Mouse (Mus musculus) adipocyte (in vitro differentiated cells): ENCODE results near the gene Ros1.

Experiments
- DNase-seq: peaks from one replicate; pipeline ENCODE4 v3.0.0-alpha.2; 2016; ENCODE audit warnings: low spot score

Gene Ros1

DNA sequence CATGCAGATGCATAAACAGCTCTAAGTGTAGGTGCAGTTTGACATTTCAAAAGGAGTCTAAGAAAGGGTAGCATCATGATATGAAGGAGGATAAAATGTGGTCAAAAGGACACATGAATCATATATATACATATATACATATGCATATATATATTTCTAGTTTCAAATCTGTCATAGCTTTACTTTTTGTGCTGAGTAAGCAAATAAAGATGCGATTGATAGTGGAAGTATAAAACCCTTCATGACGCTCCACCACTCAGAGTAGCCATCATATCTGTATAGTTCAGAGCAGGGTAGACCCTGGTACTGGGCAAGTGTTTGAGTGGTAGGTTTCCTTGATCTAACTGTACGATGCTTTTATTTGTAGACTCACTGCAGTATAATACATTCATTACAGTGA, 35.3 kb downstream of the Ros1 start:
- no peak for DNase-seq

DNA sequence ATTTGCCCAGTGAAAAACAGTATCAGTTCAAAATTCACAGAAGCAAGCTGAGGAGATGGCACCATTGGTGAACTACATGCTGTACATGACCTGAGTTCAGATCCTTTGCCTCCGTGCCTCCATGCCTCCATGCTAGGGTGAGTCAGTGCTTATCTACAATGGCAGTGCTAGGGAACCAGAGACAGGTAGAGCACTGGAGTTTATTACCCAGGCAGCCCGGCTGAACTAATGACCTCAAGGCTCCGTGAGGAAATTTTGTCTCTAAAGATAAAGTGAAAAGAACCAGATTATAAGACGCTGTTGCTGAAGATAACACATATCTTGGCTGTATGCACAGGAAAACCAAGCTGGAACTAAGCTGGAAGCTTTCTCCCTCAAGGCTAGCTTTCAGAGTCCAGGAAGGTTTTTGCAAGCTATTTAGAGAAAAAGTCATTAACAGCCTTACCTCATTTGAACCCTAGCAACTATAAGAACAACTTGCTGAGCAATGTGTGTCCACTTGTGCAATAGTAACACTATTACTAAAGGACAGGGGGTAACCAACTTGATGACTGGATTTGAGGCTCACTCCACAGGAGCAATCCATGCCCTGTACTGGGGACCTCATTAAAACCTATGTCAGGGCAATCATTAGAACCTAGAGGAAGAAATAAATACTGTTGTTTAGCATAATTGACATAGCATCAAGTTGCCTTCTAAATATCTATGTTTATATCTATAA, 61.5 kb downstream of the Ros1 start:
- DNase-seq = no peak

DNA sequence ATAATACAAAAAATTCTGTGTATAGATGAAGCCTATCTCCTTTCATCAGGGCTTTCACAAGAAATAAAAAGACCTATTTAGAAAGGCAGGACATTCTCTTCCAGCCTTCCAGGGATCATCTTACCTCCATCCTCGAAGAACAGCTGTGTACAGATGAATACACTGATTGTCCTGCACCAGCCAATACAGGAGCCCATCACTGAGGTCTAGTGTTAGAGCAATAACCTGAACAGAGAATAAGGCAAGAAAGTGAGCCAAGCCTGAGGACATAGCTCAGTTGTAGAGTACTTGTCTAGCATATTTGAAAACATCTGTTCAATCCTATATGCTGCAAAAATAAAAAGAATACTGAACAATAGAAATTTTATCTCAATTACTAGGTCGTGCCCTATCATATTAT, 64.3 kb downstream of the Ros1 start:
- DNase-seq = no peak

DNA sequence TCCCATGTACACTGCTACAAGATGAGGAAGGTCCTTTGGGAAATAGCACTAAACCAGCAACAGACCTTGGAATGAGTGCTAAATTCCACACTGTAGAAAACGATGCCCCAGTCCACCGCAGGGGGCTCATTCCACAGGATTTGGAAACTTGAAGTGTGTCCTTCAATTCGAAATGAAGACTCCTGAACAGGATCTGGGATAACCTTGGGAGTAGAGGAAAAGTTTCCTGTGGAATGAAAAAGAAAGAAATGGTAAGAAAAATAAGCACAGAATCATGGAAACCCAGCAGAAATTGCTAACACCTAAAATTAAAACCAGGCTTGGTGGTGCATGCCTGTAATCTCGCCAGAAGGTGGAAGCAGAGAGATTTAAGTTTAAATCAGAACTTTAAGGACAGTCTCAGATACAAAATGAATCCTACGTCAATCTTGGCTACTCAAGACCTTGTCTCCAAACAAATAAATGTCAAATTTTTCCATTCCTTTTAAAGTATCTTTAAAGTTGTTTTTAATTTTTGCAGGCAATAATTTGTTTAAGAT, 66.1 kb downstream of the Ros1 start:
- DNase-seq = no peak

DNA sequence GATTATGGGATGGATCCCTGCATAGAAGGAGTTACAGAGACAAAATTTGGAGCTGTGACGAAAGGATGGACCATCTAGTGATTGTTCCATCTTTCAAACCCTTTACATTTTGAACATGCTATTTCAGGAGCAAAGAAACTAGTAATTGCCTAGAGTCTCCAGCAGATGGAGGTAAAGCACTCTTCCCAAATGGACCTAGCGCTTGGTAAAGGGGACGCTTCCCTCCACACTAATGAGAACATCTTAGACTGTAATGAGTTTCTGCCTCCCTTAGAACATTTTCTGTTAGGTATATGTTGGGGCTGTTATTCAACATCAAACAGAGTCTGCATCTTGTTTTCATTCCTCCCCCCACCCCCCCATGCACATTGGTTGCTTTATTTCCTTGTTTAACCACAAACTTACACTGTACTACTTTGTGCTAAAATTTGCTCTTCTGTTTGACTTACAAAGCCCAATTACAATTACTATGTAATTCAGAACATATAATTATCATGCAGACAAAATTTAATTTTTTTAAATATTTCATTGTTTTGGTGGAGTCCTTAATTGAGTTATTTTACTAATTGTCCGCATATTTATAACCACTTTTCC, 88.8 kb downstream of the Ros1 start:
- DNase-seq = peak; percentile 51

DNA sequence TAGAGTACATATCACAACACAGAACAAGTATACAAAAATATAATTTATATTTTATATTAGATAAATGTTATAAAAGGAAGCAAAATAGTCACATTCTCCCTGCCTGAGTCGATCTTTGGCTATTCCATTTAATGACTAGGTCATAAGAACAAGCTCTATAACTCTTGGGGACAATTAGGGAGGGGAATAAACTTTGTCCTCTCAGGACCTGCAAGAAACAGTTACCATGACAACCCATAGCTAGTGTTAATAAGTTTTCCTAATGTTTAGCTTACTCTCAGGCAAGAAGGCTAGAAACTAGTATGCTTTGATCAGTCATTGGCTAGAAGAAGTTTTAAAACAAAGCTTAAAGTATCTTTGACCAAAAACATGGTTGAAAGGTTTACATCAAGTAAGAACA, 93.8 kb downstream of the Ros1 start:
- DNase-seq = no peak

DNA sequence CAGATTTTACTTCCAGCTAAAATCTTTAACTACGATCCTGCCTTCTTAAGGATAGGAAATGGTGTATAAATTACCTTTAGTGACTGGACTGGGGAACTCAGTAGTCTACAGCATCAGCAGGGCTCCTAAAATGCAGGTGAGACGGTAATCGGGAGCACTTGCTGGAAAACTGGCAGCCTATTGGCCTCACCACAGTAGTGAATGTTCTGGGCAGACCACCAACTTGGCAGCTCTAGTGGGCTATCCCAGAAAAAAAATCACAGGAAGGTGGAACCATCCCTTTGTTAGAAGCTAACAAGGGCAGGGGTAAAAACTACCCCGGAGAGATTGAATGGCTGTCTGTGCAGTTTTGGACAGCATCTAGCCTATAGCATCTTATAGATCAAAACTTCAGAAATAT, 102.9 kb downstream of the Ros1 start:
- DNase-seq = no peak

DNA sequence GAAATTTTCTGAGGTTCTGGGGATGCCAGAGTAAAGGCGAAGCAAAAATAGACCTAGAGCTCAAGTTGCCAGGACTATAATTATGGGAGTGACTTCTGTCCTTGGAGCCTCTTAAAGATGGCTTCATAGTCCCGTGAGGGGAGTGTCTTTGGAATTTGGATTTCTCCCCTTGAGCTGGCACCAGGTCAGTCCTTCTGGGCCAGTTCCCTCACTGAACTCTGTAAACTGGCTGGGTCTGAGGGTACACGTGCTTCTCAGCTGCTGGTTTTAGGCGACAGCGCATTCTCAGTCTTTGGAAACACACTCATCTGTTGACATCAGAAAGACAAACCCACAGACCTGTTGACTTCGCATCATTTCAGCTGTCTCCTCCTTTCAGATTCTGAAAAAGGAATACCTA, 108.4 kb downstream of the Ros1 start:
- no peak for DNase-seq

DNA sequence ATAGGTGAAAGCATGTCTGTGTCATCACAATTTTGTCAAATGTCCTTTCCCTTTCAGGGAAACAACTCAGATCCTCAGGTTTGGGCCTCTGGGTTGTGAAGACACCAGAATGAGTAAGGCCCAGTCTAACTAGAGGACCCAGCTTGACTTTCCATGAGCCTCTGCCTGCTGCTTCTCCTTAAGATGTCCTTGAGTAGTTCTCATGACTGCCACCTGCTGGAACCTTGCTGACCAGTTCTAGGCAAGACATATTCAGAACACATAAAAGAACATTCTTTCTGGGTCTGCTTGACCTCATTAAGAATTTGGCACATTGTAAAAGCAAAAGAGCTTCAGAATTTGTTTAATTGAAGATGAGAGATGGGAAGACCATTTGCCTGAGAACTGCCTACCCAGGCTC, 122.6 kb downstream of the Ros1 start:
- peak; percentile 73 for DNase-seq

DNA sequence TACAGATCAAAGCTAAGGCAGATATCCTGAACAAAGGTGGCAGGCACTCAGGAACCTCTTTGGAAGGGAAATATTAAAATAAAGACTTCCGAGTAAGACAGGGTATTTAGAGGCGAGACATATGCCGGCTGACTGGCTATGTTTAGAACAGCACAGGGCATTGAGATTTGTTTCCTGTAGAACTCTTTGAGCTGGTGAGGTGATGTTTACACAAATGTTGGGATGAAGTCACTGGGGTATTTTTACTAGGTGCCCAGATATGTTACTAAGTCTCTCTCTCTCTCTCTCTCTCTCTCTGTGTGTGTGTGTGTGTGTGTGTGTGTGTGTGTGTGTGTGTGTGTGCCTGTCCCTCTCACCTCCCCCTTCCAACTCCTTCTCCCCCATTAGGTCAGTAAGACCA, 146.8 kb downstream of the Ros1 start:
- no peak for DNase-seq

DNA sequence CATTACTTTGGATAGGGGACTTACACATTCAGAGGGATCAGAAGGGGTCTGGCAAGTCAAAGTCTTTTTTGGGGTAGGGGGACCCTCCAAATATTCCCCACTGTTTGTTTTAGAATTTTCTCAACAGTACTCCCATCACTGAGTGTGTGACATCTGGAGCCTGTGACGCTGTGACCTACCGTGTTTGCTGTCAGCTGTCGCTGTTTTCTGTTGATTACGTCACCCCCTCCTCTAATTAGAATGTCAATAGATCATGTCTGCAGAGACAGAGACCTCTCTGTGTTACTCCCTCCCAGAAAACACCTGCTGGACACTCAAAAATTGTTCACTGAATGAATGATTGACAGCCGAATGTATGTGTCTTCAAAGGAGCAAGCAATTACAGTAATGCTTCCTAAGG, 152.0 kb downstream of the Ros1 start:
- DNase-seq = no peak

DNA sequence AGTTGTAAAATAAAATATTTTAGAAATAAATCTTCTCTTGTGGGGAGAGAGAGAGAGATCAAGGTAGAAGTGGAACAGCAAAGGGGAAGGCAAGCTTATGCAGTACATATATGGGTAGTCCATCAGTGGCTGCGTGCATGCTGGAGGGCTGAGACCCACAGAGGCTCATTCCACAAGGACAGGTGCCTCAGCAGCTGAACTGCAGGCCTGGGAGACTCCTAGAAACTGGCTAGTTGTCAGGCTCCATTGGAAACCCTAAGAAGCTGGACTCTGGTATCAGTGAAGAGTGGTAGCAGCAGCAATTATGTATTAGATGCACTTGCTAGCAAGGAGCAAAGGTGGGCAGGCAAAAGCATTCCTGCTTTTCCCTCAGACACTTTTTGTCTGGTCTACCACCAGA, 155.7 kb downstream of the Ros1 start:
- no peak for DNase-seq

DNA sequence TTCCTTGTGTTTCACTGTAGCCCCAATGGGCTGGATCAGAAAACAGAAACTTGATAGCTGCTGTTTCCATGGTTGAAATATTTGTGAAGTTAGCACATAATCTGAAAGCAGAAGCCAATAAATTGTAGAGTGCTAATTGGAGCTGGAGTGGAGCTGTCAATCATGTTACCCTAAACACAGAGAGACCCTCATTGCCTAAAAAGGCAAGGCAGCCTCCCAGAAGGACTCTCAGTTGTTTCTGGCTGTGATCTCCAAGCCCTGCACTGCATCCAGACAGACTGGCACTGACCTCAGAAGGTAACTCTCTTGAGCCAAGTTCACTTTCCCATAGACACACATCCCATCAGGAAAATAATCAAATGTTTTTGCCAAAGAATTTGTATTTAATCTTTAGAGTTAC, 161.3 kb downstream of the Ros1 start:
- no peak for DNase-seq

DNA sequence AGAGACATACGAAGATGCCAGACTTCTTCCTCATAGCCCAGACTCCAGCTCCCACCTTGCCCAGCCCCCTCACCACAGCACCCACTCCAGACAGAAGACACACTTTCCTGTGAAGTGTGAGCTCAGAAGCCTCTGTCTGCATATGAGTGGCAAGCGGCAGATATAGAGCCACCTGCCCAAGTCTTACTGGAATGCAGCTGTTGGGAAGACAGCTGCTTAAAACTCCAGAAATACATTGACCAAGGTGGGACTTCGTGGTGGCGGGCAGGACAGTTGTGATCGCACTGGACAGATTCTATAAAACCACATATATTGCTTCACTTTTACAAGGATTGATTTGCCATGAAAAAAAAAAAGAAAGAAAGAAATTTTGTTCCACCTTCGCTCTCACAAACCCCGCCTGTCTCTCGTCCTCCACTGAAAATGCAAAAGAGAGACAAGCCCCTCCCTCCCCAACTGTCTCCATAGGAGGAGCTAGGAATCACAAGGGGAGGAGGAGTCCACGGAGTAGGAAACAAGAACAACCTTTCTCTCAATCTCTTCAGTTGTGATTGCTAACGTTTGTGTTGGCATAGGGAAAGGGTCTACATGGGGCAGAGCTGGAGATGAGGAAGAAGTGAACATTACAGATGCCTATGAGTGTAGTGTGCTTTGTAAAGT, 165.5 kb downstream of the Ros1 start:
- DNase-seq = no peak

DNA sequence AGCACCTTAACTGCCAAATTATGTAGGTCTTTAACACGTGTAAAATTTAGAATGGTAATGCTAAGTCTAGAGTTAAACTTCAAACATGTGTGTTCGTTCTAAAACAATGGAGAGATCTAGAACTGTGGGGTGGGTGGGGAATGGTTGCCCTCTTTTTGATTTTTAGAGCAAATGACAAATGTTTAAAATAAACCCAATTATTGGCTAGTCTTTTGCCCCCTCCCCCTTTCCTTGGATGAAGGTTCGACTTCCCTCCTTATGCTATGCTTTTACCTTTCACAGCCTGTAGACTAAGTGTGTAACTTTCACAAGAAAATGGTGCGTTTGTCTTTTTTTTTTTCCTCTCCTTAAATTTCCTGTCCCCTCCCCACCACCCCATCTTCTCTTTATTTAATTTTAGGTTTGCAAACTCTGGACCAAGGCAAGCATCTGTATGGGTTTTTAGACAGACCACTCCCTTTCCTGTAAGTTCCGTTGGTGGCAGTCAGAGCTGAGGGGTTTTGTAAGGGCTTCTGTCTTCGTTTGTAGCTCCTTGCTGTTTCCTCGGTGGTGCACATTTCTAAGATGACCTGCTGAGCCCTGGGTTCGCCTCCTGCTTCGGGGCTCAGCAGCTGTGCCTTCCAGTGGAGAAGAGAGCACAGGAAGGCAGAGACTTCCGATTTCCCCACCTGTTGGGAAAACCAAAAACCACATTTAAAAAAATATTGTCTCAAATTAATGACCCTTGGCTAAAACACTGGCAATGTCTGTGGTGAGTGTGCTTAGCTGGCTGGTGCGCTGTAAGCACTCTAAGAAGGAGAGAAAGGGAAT, 166.3 kb downstream of the Ros1 start:
- DNase-seq = no peak

DNA sequence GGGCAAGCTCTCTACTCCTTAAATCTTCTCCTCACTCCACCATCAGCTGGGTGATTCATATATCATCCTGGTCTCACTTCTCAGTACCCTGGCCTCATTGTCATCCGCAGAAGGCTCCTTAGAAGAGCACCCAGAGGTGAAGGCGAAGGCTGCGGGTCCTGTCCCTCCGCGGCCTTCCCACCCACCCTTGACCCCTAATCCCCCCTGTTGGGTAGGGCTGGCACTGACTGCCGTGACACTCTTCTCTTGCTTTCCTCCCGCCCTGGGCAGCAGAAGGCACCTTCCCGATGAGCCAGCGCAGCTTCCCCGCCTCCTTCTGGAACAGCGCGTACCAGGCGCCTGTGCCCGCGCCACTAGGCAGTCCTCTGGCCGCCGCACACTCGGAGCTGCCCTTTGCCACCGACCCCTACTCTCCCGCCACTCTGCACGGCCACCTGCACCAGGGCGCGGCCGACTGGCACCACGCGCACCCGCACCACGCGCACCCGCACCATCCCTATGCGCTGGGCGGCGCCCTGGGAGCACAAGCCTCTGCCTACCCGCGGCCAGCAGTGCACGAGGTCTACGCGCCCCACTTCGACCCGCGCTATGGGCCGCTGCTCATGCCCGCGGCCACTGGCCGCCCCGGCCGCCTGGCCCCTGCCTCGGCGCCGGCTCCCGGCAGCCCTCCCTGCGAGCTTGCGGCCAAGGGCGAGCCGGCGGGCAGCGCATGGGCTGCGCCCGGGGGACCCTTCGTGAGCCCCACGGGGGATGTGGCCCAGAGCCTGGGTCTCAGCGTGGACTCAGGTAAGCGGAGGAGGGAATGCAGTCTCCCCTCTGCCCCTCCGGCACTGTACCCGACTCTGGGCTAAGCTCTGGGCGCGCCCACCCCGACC, 167.6 kb downstream of the Ros1 start:
- DNase-seq = no peak

DNA sequence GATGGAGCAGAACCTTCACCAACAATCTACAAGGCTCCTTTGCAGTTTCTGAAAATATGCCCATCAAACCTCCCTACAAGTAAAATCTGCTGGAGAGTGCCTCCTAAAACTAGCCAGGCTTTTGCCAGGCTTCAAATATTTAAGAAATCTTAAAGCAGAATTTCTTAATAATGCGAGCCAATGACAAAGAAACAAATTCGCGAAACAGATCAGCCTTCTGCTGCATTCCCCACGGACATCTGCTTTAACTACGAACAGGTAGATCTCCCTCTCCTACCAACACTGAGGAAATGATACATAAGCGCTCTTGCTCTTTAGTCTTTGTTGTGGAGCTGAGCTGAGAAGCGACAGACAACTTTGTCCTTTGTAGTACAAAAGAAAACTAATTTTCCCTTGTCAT, 169.2 kb downstream of the Ros1 start:
- no peak for DNase-seq

DNA sequence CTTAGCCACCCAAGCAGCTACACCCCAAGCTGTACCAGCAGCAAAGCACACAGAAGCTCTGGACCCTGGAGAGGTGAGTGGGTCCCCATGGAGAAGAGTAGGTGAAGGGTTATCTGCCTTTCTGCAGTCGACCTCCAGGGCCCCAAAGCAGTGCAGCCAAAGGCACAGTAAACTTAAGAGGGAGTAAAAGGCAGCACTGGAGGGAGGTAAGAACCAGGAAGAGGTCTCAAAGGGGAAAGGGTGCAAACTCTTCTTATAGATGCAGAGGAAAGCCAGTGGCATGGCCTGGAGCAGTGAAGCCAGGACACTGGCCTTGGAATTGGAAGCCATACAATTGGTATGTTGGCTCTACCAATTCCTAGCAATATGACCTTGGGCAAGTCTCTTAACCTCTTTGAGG, 169.8 kb downstream of the Ros1 start:
- no peak for DNase-seq

DNA sequence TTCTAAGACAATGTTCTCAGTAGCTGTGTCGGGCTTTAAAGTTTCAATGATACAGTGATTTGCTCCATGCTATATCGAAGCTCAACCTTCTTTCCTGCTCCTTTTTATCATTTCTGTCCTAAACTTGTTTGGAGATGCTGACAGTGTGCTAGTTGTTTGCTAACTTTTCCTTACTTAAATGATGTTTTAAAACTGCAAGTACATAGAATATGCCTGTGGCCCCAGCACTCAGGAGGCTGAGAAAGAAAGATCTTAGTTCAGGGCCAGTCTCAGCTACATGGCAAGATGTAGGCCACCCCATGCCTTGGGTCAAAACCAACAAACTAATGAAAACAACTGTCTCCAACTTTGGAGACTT, 171.0 kb downstream of the Ros1 start:
- no peak for DNase-seq

DNA sequence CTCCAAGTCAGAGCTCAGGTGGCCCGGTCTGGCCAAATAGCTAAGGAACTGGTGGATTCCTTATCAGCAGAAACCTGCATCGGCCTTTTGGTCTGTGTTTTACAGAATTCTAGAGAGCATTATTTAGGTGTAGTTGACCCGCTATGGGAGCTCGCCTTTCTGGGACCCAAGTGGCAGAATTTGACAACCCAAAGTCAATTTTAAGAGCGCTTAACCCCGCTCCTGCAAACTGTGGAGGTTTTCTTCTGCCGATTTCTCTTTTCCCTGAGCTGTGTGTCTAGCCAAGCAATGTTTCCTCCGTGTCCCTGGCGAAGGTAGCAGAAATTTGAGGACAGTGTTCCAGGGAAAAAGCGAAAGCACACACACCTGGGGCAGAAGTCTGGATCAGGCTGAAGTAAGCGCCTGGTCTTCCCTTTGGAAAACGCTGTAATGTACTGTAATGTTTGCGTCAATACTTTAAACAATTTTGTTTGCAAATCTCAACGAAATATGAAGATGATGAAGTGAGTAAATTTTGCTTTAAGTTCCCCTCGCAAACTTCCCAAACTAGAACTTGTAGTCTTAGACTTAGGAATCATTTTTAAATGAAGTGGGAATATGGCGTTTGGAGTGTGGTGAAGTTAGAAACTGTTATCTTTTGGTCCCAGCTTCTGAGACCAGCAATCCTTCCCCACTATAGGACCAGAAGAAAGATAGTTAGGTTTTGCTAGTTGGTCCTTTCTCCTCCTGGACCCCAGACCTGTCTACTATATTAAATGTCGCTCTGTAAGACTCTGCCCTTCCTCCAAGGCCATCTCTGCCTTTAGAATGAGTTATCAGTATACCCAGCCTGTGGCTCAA, 171.6 kb downstream of the Ros1 start:
- DNase-seq = no peak
